Mouse (Mus musculus): ENCODE measurements at regions not wholly inside any gene's neighbourhood (a gene's known extent, or its start where the extent isn't known, plus 50 kb on each side); places are given as distances from the start of the nearest gene placed in this dataset.

- TF ChIP-seq CTCF (IDR thresholded peaks at IDR 0.05; ENCODE audit: low read depth), result no peak
- no peak for TF ChIP-seq EP300 (IDR thresholded peaks at IDR 0.05; ENCODE audit: low read depth)
Measured at GRCm38 (mm10) chr15:62792084-62792483, 1052.9 kb downstream of the Gsdmc2 start.
